Mouse (Mus musculus): ENCODE measurements at regions not wholly inside any gene's neighbourhood (a gene's known extent, or its start where the extent isn't known, plus 50 kb on each side); places are given as distances from the start of the nearest gene placed in this dataset.

- no peak for DNase-seq (ENCODE audit: low read depth, low spot score)
Measured at GRCm38 (mm10) chr1:118741286-118741685, 113.5 kb downstream of the Tfcp2l1 start.

DNA sequence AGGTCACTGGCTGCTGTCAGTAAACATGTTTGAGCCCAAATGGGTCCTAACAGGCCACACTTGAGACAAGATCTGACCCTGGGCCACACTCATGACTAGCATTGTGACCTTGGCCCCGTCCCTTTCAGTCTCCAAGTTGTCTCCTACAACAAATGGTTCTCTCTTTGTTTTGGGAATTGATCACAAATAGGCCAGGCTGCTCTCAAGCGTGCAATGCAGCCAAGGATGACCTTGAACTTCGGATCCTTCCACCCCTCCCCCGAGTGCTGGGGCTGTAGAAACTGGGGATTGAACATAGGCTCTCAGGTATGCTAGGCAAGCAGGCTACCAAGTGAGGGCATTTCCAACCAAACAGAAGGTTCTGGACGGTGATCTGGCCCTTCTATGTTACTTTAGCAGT, 120.5 kb downstream of the Tfcp2l1 start:
- DNase-seq (ENCODE audit: low read depth, low spot score), result no peak

GRCm38 (mm10) chr1:118752869-118753268, 125.1 kb downstream of the Tfcp2l1 start:
- no peak for DNase-seq (ENCODE audit: low read depth, low spot score)

- no peak for DNase-seq (ENCODE audit: low read depth, low spot score)
Measured at GRCm38 (mm10) chr1:118756171-118756865, 128.6 kb downstream of the Tfcp2l1 start.

- no peak for DNase-seq (ENCODE audit: low read depth, low spot score)
Measured at GRCm38 (mm10) chr1:118757340-118758030, 129.7 kb downstream of the Tfcp2l1 start.

DNA sequence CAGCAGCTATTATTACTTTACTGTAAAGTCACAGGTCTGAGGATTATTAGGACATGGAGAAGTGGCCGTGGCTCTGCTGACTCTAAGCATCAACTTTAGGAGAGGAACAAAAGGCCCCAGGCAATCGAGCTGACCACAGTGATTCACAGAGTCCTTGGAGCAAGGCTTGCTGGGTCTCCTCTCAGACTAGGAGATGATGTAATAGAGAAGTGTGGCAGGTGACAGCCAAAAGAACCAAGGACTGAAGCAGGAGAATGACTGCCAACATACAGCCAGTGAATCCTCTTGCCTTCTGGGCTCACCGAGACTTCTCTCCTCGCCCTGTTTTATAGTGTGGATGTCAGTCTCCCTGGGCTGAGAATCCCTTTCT, 130.3 kb downstream of the Tfcp2l1 start:
- DNase-seq (ENCODE audit: low read depth, low spot score), result no peak

- peak; percentile 26 for DNase-seq (ENCODE audit: low read depth, low spot score)
Measured at GRCm38 (mm10) chr1:118759141-118759932, 131.6 kb downstream of the Tfcp2l1 start.

DNA sequence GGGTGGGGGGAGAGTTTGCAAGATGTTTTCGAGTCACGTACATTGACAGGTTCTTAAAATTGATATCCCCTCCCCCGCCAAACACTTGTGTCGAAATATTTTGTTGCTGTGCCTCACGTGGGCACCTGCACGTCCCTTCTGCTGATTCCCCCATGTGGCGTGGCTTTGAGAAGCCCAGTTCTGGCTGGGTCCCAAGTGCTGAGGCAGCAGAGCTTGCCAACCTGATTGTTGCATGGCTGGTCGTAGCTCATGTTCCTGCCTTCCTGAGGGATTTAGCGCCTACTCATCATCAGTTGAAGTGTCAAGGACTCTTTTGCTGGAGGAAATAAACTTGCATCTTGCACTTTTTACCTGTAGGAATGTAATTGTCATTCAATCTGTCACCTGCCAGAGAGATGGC, 137.8 kb downstream of the Tfcp2l1 start:
- no peak for DNase-seq (ENCODE audit: low read depth, low spot score)

DNA sequence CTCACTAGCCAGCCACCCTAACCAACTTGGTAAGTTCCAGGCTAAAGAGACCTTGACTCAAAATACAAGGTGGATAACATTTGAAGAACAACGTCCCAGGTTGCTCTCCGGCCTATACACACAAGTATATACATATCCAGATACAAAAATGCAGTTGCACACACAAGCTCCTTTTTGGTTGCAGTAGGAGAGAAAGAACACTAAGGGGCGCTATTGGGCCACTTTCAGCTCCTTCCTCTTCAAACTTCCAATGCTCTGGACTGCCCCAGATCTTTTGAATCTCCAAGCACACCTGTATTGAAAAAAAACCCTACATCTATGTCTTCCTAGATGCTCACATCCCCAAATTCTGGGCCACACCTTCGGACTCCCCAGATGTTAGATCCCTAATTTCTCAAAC, 141.1 kb downstream of the Tfcp2l1 start:
- no peak for DNase-seq (ENCODE audit: low read depth, low spot score)

GRCm38 (mm10) chr1:118772261-118772660, 144.5 kb downstream of the Tfcp2l1 start:
- DNase-seq (ENCODE audit: low read depth, low spot score), result peak; percentile 16

DNA sequence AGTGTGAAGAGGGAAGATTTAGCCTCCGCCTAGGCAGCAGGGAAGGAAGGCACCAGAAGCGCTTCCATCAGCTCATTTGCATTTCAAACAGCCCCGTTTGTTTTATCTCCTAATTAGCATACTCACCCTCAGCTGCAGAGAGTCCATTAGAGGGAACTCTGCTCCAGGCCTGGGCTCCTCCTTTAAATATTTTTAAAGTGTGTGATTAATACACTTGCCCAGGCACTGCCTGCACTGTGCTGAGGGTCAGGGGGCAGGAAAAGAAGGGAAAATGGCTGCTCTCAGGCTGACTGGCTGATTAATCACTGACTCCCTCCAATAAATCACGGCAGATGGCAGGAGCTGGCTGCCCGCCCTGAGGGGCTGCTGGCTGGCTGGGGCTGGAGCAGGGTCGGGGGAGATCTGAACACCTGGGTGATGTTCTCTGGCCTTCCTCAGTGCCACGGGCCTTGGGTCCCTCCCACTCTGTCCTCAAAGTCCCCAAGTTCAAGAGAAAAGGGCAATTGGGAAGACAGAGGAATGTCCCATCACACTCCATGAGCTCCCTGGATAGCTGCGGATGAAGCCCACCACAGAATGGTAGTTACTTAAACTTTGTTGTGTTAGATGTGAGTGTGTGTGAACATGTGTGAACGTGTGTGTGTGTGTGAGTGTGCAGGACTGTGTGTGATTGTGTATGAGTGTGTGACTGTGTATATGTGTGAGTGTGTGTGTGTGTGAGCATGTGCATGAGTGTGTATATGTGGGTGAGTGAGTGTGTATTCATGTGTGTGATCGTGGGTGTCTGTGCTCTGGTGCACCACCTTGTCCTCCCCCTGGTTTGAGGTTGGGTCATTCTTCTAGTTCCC, 149.1 kb downstream of the Tfcp2l1 start:
- no peak for DNase-seq (ENCODE audit: low read depth, low spot score)
